Mouse (Mus musculus): Measurements from ENCODE around the gene Clec1a. TPM values are rescaled to one million over a fixed set of nuclear protein-coding genes. Genes with fewer than 3 reads are reported as not detected.

Gene Clec1a
- polyA plus RNA-seq, 1 experiment from 2014 or later = 3.6 TPM

DNA sequence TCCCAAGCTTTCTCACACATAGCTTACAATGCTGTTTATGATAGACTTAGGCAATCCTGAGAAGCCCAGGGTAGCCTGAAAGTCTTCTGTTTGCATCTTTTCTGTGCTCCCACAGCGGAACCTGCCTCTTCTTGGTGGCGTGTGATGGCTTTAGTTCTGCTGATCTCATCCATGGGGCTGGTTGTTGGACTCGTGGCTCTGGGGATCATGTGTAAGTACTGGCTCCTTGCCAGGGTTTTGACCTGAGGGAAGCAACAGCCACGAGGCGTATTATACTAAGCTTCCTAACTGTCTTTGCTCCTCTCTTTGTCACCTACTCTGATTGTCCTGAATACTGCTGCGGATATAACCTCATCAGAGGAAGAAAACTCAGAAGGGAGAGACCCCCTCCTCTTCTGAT is 51.9 kb downstream of the Clec1a start:
- WGBS = 51% methylated on average over 6 of the region's 6 CpGs
- no peaks in the 10 kb centered on the region for H3K4me1 ChIP-seq
- H3K9me3 ChIP-seq = no peaks in the 10 kb centered on the region
- H3K4me3 ChIP-seq (replicated peaks) = no peak overlapping the region
- H3K9ac ChIP-seq = no peak overlapping the region
- H3K27me3 ChIP-seq (replicated peaks) = no peaks in the 10 kb centered on the region
- ATAC-seq (ENCODE audit: insufficient read depth, low FRiP score, low read depth) = no peak
- no peak overlapping the region for H3K27ac ChIP-seq
- H3K4me2 ChIP-seq = no peak overlapping the region
- H3K36me3 ChIP-seq = no peaks in the 10 kb centered on the region

DNA sequence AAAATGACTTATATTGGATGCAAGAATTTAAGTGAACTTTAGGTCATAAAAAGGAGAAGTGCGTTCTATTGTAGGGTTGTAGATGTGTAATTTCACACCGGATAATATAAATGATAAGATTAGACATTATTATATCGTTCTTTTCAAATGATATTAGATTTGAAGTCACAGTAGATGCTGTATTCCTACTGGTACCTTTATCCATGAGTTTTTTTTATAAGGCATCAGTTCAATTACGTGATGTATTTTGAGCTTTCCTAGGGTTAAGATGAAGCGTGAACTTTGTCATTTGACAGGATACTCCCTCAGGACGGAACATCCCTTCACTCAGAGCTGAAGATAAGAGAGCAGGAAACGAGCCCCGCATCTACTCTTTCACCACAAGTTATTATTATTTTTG is 54.8 kb downstream of the Clec1a start, which contains the start of gene Clec1b:
TSS of gene Clec1b (plus strand) at position 301 of the 400 bp plus-strand sequence.
- no peaks in the 10 kb centered on the region for H3K4me1 ChIP-seq
- H3K9me3 ChIP-seq = no peaks in the 10 kb centered on the region
- no peak for ATAC-seq (ENCODE audit: insufficient read depth, low FRiP score, low read depth)
- no peaks in the 10 kb centered on the region for H3K27me3 ChIP-seq (replicated peaks)
- no peaks in the 10 kb centered on the region for H3K36me3 ChIP-seq
- H3K9ac ChIP-seq = no peak within 1 kb of the TSS
- WGBS = 80% methylated on average over 8 of the region's 8 CpGs
- H3K27ac ChIP-seq = no peak within 1 kb of the TSS
- no peak within 1 kb of the TSS for H3K4me3 ChIP-seq (replicated peaks)
- H3K4me2 ChIP-seq = no peak within 1 kb of the TSS

DNA sequence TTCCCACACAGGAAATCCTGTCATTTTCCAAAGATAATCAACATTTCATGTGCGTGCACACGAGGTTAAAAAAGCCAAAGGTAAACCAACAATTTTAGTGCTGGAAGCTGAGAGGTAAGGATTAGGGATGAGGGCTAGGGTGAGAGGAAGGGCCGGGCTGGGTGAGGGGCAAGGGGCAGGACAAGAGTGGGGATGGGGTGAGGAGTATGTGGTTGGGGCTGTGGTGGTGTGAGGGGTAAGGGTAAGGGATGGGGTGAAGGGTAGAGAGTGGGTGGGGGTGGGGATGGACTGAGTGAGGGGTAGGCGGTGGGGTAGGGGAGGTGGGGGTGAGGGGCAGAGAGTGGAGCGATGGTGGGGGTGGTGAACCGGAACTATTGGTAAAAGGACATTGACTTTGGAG is 58.1 kb downstream of the Clec1a start:
- Histone ChIP-seq H3K9ac (no peak overlapping the region), H3K4me3 (replicated peaks) (no peak overlapping the region), H3K36me3 (no peaks in the 10 kb centered on the region), H3K9me3 (no peaks in the 10 kb centered on the region), H3K27ac (no peak overlapping the region), H3K4me1 (no peaks in the 10 kb centered on the region), H3K27me3 (replicated peaks) (no peaks in the 10 kb centered on the region), H3K4me2 (no peak overlapping the region)
- no peak for ATAC-seq (ENCODE audit: insufficient read depth, low FRiP score, low read depth)
- WGBS = 63% methylated on average over 6 of the region's 6 CpGs

DNA sequence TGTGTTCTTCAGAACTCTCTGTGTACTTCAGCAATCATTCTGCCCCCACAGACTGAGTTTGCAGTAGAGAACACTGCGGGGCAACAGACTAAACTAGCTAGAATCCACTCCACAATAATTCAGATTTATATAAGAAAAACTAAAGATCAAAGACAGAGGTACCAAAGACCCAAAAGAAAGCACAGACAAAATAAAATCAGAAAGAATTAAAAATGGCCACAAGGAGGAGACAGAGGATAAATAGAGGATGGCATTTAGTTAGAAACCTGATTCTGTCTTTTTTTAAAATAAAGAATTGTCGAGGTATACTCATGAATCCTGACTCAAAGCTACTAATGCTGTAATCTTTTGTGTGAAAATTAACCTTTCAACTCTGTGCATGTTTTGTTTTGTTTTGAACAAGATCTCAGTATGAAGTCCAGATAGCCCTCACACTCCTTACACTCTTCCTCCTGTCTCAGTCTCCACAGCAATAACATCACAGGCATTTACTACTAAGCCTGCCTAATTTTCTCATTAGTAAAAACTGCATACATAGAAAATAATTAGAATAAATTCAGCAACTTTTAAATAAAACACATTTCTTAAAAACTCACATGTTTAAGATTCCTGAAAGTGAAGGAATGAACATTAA is 58.6 kb downstream of the Clec1a start:
- H3K9me3 ChIP-seq = no peaks in the 10 kb centered on the region
- H3K27me3 ChIP-seq (replicated peaks) = no peaks in the 10 kb centered on the region
- 25% methylated on average over 2 of the region's 2 CpGs for WGBS
- H3K27ac ChIP-seq = no peak overlapping the region
- no peak overlapping the region for H3K9ac ChIP-seq
- no peak for ATAC-seq (ENCODE audit: insufficient read depth, low FRiP score, low read depth)
- H3K4me3 ChIP-seq (replicated peaks) = no peak overlapping the region
- H3K4me2 ChIP-seq = no peak overlapping the region
- H3K4me1 ChIP-seq = no peaks in the 10 kb centered on the region
- no peaks in the 10 kb centered on the region for H3K36me3 ChIP-seq

DNA sequence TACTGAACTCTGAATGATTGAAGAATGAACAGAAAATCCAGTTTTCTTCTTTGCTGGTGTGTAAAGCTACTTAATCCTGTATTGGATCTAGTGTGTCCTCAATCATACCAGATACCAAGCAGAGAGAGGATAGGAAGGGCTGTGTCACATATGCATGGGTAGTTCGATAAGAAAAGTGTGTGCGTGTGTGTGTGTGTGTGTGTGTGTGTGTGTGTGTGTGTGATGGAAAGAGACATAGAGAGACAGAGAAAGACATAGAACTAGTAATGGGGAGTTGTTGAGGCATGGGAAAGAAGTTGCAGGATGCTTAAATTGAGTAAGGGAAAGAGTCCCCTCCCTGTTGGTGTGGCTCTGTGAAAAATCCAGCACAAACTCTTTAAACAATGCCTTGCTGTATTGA is 66.0 kb downstream of the Clec1a start, which contains the start of gene Clec12b:
TSS of gene Clec12b (minus strand) at position 101 of the 400 bp plus-strand sequence.
- H3K27ac ChIP-seq = no peak within 1 kb of the TSS
- H3K36me3 ChIP-seq = no peaks in the 10 kb centered on the region
- ATAC-seq (ENCODE audit: insufficient read depth, low FRiP score, low read depth) = no peak
- H3K9ac ChIP-seq = no peak within 1 kb of the TSS
- no peak within 1 kb of the TSS for H3K4me3 ChIP-seq (replicated peaks)
- H3K27me3 ChIP-seq (replicated peaks) = no peaks in the 10 kb centered on the region
- 80% methylated on average over 2 of the region's 2 CpGs for WGBS
- H3K4me1 ChIP-seq = no peaks in the 10 kb centered on the region
- H3K9me3 ChIP-seq = no peaks in the 10 kb centered on the region
- no peak within 1 kb of the TSS for H3K4me2 ChIP-seq

- Histone ChIP-seq H3K9ac (no peak overlapping the region), H3K4me1 (no peaks in the 10 kb centered on the region), H3K27ac (no peak overlapping the region), H3K4me2 (no peak overlapping the region), H3K36me3 (no peaks in the 10 kb centered on the region), H3K4me3 (replicated peaks) (no peak overlapping the region), H3K9me3 (no peaks in the 10 kb centered on the region), H3K27me3 (replicated peaks) (no peaks in the 10 kb centered on the region)
- ATAC-seq (ENCODE audit: insufficient read depth, low FRiP score, low read depth) = no peak
- 84% methylated on average over 4 of the region's 4 CpGs for WGBS
Observed at GRCm38 (mm10) chr6:129385000-129385399, 66.8 kb downstream of the Clec1a start.

GRCm38 (mm10) chr6:129383466-129383865 is 68.3 kb downstream of the Clec1a start:
- H3K4me1 ChIP-seq = no peaks in the 10 kb centered on the region
- no peaks in the 10 kb centered on the region for H3K36me3 ChIP-seq
- 36% methylated on average over 3 of the region's 3 CpGs for WGBS
- no peak overlapping the region for H3K9ac ChIP-seq
- no peak overlapping the region for H3K27ac ChIP-seq
- ATAC-seq (ENCODE audit: insufficient read depth, low FRiP score, low read depth) = 0 out of 2 replicates have a peak, but pooled peaks have one; percentile 22
- H3K27me3 ChIP-seq (replicated peaks) = no peaks in the 10 kb centered on the region
- H3K4me3 ChIP-seq (replicated peaks) = no peak overlapping the region
- no peak overlapping the region for H3K4me2 ChIP-seq
- no peaks in the 10 kb centered on the region for H3K9me3 ChIP-seq

DNA sequence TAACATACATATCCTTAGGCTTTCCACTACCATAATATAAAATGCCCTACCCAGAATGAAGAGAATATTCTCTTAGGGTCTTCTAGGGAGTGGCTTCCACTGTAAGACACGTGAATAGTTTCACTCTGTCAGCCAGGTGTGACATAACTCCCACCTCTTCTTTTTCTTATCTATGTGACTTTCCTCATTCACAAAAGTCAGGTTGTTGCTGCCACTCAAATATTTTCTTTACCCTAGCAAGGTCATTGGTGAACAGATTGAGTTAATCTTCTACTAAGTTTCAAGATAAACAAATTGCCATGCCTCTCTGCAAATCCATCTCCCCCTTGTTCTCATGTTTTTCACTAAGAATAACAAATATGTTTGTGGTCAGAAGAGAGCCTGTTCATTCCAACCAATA is 70.1 kb downstream of the Clec1a start:
- Histone ChIP-seq H3K4me1 (no peaks in the 10 kb centered on the region), H3K9me3 (no peaks in the 10 kb centered on the region), H3K27me3 (replicated peaks) (no peaks in the 10 kb centered on the region), H3K27ac (no peak overlapping the region), H3K36me3 (no peaks in the 10 kb centered on the region), H3K4me3 (replicated peaks) (no peak overlapping the region), H3K4me2 (no peak overlapping the region), H3K9ac (no peak overlapping the region)
- 44% methylated on average over 1 of the region's 1 CpGs for WGBS
- ATAC-seq (ENCODE audit: insufficient read depth, low FRiP score, low read depth) = no peak

- no peak overlapping the region for H3K27ac ChIP-seq
- 88% methylated on average over 3 of the region's 4 CpGs for WGBS
- H3K9me3 ChIP-seq = no peaks in the 10 kb centered on the region
- H3K9ac ChIP-seq = no peak overlapping the region
- no peak overlapping the region for H3K4me2 ChIP-seq
- no peaks in the 10 kb centered on the region for H3K27me3 ChIP-seq (replicated peaks)
- H3K36me3 ChIP-seq = no peaks in the 10 kb centered on the region
- no peaks in the 10 kb centered on the region for H3K4me1 ChIP-seq
- no peak overlapping the region for H3K4me3 ChIP-seq (replicated peaks)
- no peak for ATAC-seq (ENCODE audit: insufficient read depth, low FRiP score, low read depth)
Observed at GRCm38 (mm10) chr6:129380454-129380853, 71.3 kb downstream of the Clec1a start.

DNA sequence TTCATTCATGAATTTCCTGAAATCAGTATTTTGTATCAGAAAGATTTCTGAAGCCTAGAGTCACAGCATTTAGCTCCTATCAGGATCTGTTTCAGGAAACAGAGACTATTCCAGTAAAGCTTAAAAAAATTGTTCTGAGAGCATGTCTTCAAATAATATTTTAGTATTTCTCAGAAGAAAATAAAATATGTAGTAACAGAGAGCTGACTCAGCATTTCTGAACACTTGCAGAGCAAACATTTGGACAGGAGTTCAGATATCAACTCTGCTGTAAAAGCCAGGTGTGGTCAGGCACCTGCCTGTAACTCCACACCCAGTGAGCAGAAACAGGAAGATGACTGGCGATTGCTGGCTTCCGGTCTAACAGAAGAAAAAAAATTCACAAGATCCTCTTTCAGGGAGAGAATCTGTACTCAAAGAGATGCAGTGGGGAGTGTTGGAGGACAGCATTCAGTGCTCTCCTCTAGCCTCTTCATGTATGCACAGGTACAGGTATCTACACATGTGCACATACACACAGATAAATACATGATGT is 76.8 kb downstream of the Clec1a start:
- no peak overlapping the region for H3K4me3 ChIP-seq (replicated peaks)
- no peaks in the 10 kb centered on the region for H3K36me3 ChIP-seq
- no peak; the same call in 1 of the 2 replicates for ATAC-seq (ENCODE audit: insufficient read depth, low FRiP score, low read depth)
- 53% methylated on average over 2 of the region's 2 CpGs for WGBS
- no peaks in the 10 kb centered on the region for H3K9me3 ChIP-seq
- H3K4me2 ChIP-seq = no peak overlapping the region
- H3K27me3 ChIP-seq (replicated peaks) = no peaks in the 10 kb centered on the region
- no peaks in the 10 kb centered on the region for H3K4me1 ChIP-seq
- no peak overlapping the region for H3K27ac ChIP-seq
- H3K9ac ChIP-seq = no peak overlapping the region
